Mouse (Mus musculus) stomach, embryonic 14.5 days (tissue): ENCODE results near the gene Cdhr1. TPM values are rescaled to one million over a fixed set of nuclear protein-coding genes. Genes with fewer than 3 reads are reported as not detected.

Experiments used
- ATAC-seq: fragments of 200-750 bp; cut with Nextera tagmentation; 2 replicates; pipeline ENCODE4 v1.8.0; 2017; ENCODE audit warnings: low read depth, moderate TSS enrichment; ENCODE audit not compliant: insufficient number of reproducible peaks, insufficient read depth, low FRiP score
- H3K27ac ChIP-seq: fragments of 300-500 bp; sonication (generic); 2 replicates; pipeline ENCODE4 v1.5.1; 2014; ENCODE audit warnings: mild to moderate bottlenecking, low read length, moderate library complexity, mixed read lengths
- H3K27me3 ChIP-seq: fragments of 300-500 bp; sonication (generic); 2 replicates; pipeline ENCODE4 v1.6.1; 2014; ENCODE audit warnings: low read length, control low read depth, mixed read lengths; ENCODE audit not compliant: control insufficient read depth, insufficient read depth
- H3K36me3 ChIP-seq: fragments of 300-500 bp; sonication (generic); 2 replicates; pipeline ENCODE4 v1.6.1; 2014; ENCODE audit warnings: mild to moderate bottlenecking, control low read depth, low read length, moderate library complexity, mixed read lengths; ENCODE audit not compliant: control insufficient read depth, insufficient read depth
- H3K4me1 ChIP-seq: fragments of 300-500 bp; sonication (generic); 2 replicates; pipeline ENCODE4 v1.6.1; 2014; ENCODE audit warnings: low read length, control low read depth, mixed read lengths; ENCODE audit not compliant: control insufficient read depth, insufficient read depth
- H3K4me2 ChIP-seq: fragments of 300-500 bp; sonication (generic); replicated peaks from 2 replicates; pipeline ENCODE4 v1.6.1; 2014; ENCODE audit warnings: low read depth, low read length, control low read depth
- H3K4me3 ChIP-seq: fragments of 300-500 bp; sonication (generic); 2 replicates; pipeline ENCODE4 v1.5.1; 2014; ENCODE audit warnings: low read depth, low read length, control low read depth
- H3K9ac ChIP-seq: fragments of 300-500 bp; sonication (generic); replicated peaks from 2 replicates; pipeline ENCODE4 v1.6.1; 2014; ENCODE audit warnings: low read depth, mild to moderate bottlenecking, control low read depth, low read length, moderate library complexity, mixed read lengths
- H3K9me3 ChIP-seq: fragments of 300-500 bp; sonication (generic); 2 replicates; pipeline ENCODE4 v1.6.1; 2016; ENCODE audit warnings: low read depth, low read length, control low read depth; ENCODE audit not compliant: control insufficient read depth
- WGBS: fragments of 180-500 bp; shearing (Covaris S2); extraction: QIAGEN DNeasy Blood & Tissue Kit; methylation state at CpG from one replicate; pipeline ENCODE4 v1.1.7; 2014; 5-methylcytosine and 5-hydroxymethylcytosine counted together
- polyA plus RNA-seq: library from polyadenylated mRNA; unstranded; fragments of >200 nt; fragmentation: Nextera tagmentation; extraction: Ambion mirVana; gene quantifications from 2 replicates; pipeline ENCODE4 v1.2.1, GENCODE M21; 2014

The Cdhr1 gene
- polyA plus RNA-seq, 1 experiment from 2014 or later: 0.14 TPM

GRCm38 (mm10) chr14:37102484-37102883, 4.3 kb upstream of the Cdhr1 start:
- Histone ChIP-seq H3K4me2 (no peak overlapping the region), H3K27me3 (0 out of 2 replicates have a peak, but pooled peaks cover 6% of the 10 kb centered on the region), H3K4me3 (no peak overlapping the region), H3K36me3 (no peaks in the 10 kb centered on the region), H3K9ac (no peak overlapping the region), H3K4me1 (0 out of 2 replicates have a peak, but pooled peaks cover 6% of the 10 kb centered on the region), H3K27ac (no peak overlapping the region), H3K9me3 (no peaks in the 10 kb centered on the region)
- no peak for ATAC-seq
- WGBS: 73% methylated on average over 3 of the region's 3 CpGs

- WGBS: 54% methylated on average over 5 of the region's 5 CpGs
- H3K36me3 ChIP-seq: no peaks in the 10 kb centered on the region
- H3K4me1 ChIP-seq: 0 out of 2 replicates have a peak, but pooled peaks cover 6% of the 10 kb centered on the region
- 0 out of 2 replicates have a peak, but pooled peaks cover 6% of the 10 kb centered on the region for H3K27me3 ChIP-seq
- H3K4me3 ChIP-seq: no peak overlapping the region
- H3K9me3 ChIP-seq: no peaks in the 10 kb centered on the region
- H3K4me2 ChIP-seq: no peak overlapping the region
- no peak overlapping the region for H3K9ac ChIP-seq
- H3K27ac ChIP-seq: no peak overlapping the region
- ATAC-seq: no peak
These were observed 3.4 kb upstream of the Cdhr1 start for GRCm38 (mm10) chr14:37101531-37101930.

GRCm38 (mm10) chr14:37095556-37095955, 2.6 kb downstream of the Cdhr1 start:
- Histone ChIP-seq H3K36me3 (no peaks in the 10 kb centered on the region), H3K4me1 (0 out of 2 replicates have a peak, but pooled peaks cover 4% of the 10 kb centered on the region), H3K9me3 (no peaks in the 10 kb centered on the region), H3K27ac (no peak overlapping the region), H3K9ac (no peak overlapping the region), H3K4me3 (no peak overlapping the region), H3K27me3 (0 out of 2 replicates have a peak, but pooled peaks cover 6% of the 10 kb centered on the region), H3K4me2 (no peak overlapping the region)
- 72% methylated on average over 4 of the region's 4 CpGs for WGBS
- no peak for ATAC-seq

- Histone ChIP-seq H3K4me2 (no peak overlapping the region), H3K27me3 (0 out of 2 replicates have a peak, but pooled peaks cover 5% of the 10 kb centered on the region), H3K9ac (no peak overlapping the region), H3K9me3 (no peaks in the 10 kb centered on the region), H3K27ac (no peak overlapping the region), H3K4me3 (no peak overlapping the region), H3K36me3 (no peaks in the 10 kb centered on the region), H3K4me1 (0 out of 2 replicates have a peak, but pooled peaks cover 4% of the 10 kb centered on the region)
- no peak for ATAC-seq
- 57% methylated on average over 6 of the region's 6 CpGs for WGBS
These were observed 3.7 kb downstream of the Cdhr1 start for GRCm38 (mm10) chr14:37094436-37094835.

- no peaks in the 10 kb centered on the region for H3K36me3 ChIP-seq
- no peak overlapping the region for H3K4me3 ChIP-seq
- H3K4me2 ChIP-seq: no peak overlapping the region
- no peaks in the 10 kb centered on the region for H3K27me3 ChIP-seq
- 26% methylated on average over 4 of the region's 4 CpGs for WGBS
- no peaks in the 10 kb centered on the region for H3K9me3 ChIP-seq
- no peak overlapping the region for H3K9ac ChIP-seq
- ATAC-seq: no peak
- no peaks in the 10 kb centered on the region for H3K4me1 ChIP-seq
- H3K27ac ChIP-seq: no peak overlapping the region
These were observed 14.4 kb downstream of the Cdhr1 start for GRCm38 (mm10) chr14:37083755-37084154.

- Histone ChIP-seq H3K9ac (no peak overlapping the region), H3K36me3 (no peaks in the 10 kb centered on the region), H3K9me3 (no peaks in the 10 kb centered on the region), H3K4me1 (no peaks in the 10 kb centered on the region), H3K27ac (no peak overlapping the region), H3K4me3 (no peak overlapping the region), H3K27me3 (no peaks in the 10 kb centered on the region), H3K4me2 (no peak overlapping the region)
- ATAC-seq: no peak
- WGBS: 88% methylated on average over 1 of the region's 1 CpGs
These were observed 17.4 kb downstream of the Cdhr1 start for GRCm38 (mm10) chr14:37080724-37081123.

- ATAC-seq: no peak
- Histone ChIP-seq H3K36me3 (no peaks in the 10 kb centered on the region), H3K9me3 (no peaks in the 10 kb centered on the region), H3K4me2 (no peak overlapping the region), H3K9ac (no peak overlapping the region), H3K4me3 (no peak overlapping the region), H3K27me3 (no peaks in the 10 kb centered on the region), H3K4me1 (no peaks in the 10 kb centered on the region), H3K27ac (no peak overlapping the region)
- WGBS: 14% methylated on average over 9 of the region's 9 CpGs
These were observed 29.6 kb downstream of the Cdhr1 start for GRCm38 (mm10) chr14:37068516-37068915.

- Histone ChIP-seq H3K27ac (no peak within 1 kb of the TSS), H3K4me3 (no peak within 1 kb of the TSS), H3K4me2 (no peak within 1 kb of the TSS), H3K27me3 (no peaks in the 10 kb centered on the region), H3K36me3 (no peaks in the 10 kb centered on the region), H3K4me1 (no peaks in the 10 kb centered on the region), H3K9me3 (no peaks in the 10 kb centered on the region), H3K9ac (no peak within 1 kb of the TSS)
- ATAC-seq: no peak
- 77% methylated on average over 5 of the region's 5 CpGs for WGBS
These were observed 30.5 kb downstream of the Cdhr1 start, which contains the start of gene Lrit2 for GRCm38 (mm10) chr14:37067629-37068028. TSS of gene Lrit2 (plus strand) at chr14:37067929.

- Histone ChIP-seq H3K4me1 (no peaks in the 10 kb centered on the region), H3K27me3 (no peaks in the 10 kb centered on the region), H3K27ac (no peak overlapping the region), H3K4me3 (no peak overlapping the region), H3K36me3 (no peaks in the 10 kb centered on the region), H3K9me3 (no peaks in the 10 kb centered on the region), H3K4me2 (no peak overlapping the region), H3K9ac (no peak overlapping the region)
- 52% methylated on average over 2 of the region's 2 CpGs for WGBS
- no peak for ATAC-seq
These were observed 31.5 kb downstream of the Cdhr1 start for GRCm38 (mm10) chr14:37066636-37067035.
